Mouse (Mus musculus): Measurements from ENCODE around the gene Tbc1d24.
A peak's percentile ranks its signal among the peaks of the same experiment; 100 is the strongest.

Tbc1d24 gene

DNA sequence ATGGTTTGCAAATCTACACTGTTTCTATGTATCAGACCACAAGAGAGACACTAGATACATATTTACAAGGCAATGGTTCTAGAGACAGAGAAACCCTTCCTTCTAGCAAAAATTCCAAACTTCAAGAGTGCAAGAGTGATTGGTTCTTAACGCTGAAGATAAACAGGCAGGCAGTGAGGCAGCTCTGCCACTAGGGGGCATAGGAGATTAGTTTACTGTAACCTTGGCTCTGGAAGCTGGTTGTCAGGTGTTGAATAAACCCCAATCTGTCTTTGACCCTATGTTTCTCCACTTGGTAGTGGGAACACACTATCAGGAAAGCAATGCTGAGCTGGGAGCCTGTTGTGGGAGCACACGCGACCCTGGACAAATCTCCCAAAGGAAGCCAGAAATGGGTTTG lies 31.9 kb downstream of the Tbc1d24 start:
- DNase-seq (ENCODE audit: low spot score), result peak; percentile 83

DNA sequence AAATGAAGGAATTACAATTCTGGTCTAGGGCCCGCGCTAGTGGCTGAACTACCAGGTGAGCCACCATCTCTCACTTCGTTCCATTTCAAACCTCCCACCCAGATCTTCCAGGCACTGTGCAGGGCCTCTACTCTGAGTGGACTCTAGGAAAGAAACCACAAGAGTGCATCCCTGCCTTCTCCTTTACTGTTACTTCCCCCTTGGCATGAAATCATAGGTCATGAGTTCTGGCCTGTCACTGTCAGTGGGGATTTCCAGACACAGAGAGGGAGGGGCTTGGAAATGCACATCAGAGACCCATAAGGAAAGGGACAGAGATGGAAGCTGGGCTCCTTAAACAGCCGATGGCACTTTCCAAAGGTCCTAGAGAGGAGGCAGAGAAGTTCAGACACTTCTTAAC lies 33.6 kb downstream of the Tbc1d24 start:
- no peak for DNase-seq (ENCODE audit: low spot score)

DNA sequence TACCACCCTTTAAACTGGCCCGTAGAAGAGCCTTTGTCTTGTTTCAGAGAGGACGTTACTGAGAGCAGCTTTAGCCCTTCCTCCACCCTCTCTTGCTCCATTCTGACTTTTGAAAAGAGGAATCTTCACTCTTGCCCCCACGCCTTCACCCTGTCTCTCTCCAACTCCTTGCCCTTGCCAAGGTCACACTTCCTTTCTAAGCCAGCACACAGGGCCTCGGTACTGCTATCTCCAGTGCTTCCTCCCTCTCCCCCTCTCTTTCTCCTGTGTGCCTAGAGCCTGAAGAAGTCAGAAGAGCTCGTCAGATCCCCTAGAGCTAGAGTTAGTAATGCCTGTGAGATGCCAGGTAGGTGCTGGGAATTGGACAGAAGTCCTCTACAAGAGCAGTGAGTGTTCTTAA lies 34.6 kb downstream of the Tbc1d24 start:
- DNase-seq (ENCODE audit: low spot score), result no peak

DNA sequence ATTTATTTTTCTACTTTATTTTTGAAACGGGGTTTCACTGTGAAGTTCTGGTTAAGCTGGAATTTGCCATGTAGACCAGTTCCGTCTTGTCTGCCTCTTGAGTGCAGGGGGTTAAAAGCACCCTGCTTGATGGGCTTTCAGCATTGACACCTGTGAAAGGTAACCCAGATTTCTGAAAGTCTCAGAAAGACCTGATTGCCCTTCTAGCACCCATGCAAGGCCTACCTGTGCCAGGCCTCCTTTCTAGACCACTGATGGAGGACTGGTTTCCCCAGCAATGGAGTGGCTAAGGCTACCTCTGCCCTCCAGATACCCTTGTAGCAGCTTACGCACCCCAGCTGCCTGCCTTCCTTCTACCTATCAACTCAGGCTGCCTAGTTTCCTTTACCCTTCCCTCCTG lies 35.2 kb downstream of the Tbc1d24 start:
- no peak for DNase-seq (ENCODE audit: low spot score)

DNA sequence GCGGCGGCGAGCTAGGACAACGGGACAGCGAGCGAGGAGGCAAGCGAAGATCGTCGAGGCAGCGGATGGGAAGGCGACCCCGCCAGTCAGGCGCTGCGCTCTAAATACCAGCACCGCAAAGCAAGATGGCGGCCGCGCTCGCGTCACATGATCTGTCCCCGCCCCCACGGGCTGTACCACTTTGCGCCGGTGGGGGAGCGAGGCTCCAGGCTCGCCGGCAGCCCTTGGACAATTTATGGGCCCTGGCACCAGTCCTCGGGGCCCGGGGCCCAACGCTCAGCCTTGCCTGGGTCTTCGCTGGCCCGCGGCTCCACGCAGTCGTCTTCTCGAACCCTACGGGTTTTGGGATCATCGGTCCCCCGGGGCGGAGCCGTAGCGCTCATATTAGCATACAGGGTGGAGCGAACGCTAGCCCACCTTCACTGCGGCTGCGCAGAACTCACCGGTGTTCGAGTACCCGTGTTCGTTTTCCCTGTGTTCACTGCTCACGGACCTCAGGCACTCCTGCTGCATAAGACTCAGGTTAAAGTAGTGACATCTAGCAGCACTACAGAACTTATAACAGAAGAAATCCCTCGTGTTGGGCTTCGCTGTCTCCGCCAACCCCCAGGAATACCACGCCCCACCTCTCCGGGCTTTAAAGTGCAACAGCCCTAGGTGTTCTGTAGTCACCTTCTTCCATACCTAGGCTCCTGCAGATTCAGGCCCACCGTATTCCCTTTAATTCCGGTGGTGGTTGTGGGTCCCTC lies 35.9 kb downstream of the Tbc1d24 start, which contains the start of gene Atp6v0c:
TSS of gene Atp6v0c (minus strand) at position 386 of the 749 bp plus-strand sequence.
- peak; percentile 96 for DNase-seq (ENCODE audit: low spot score)

DNA sequence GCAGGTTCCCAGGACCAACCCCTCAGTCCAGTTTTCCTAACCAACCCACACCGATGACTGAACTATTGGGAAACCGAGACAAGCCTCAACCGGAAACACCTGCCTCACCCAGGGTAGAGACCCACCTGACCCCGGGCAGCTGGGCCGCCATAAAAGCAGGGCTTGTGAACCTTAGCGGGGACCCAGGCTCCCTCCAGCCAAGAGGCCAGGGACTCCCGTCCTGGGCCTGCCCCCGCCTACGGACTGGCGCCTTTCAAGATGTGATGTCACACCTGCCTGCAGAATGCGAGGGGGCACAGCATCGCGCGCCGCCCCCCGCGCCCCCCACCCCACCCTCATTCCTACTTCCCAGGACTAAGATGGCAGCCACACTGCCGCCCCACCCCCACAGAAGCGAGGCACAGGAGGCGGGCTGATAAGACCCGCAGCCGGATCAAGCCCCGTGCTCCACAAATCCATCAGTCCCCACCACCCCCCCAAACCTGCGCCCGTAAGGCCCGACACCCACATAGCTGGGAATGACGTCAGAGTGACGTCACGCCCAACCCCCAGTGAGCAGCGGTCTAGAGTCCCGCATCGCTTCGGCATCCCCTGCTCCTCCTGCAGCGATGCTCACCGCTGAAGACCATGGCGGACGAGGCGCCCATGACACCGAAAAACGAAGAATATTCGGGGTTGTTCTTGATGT lies 36.6 kb downstream of the Tbc1d24 start:
- DNase-seq (ENCODE audit: low spot score), result peak; percentile 71

DNA sequence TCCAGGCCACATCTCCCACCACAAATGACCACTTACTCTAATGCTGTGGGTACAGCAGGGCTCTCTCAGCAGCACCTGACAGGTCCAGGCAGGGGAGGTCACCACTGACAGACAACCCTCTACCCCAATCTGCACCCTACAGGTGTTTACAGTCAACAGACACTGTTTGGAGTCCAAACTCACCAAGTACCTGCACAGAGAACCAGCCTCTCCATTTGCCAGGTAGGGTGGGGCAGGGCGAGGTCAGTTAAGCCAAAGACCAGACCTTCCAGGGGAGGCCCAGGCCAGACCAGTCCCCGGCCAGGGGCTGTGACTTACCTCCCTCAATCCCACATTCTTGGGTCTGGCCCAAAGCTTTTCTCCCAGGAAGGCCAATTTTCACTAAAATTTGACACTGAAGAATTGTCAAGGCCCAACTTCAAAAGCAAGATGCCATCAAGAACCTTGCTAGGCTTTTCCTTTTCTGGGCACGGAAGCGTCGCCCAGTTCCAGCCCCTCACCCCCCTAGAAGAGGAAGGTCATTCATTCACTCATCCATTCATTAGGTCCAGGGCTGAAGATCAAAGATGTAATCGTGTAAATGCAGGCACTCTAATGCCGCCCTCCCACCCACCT lies 37.4 kb downstream of the Tbc1d24 start:
- DNase-seq (ENCODE audit: low spot score), result peak; percentile 23

DNA sequence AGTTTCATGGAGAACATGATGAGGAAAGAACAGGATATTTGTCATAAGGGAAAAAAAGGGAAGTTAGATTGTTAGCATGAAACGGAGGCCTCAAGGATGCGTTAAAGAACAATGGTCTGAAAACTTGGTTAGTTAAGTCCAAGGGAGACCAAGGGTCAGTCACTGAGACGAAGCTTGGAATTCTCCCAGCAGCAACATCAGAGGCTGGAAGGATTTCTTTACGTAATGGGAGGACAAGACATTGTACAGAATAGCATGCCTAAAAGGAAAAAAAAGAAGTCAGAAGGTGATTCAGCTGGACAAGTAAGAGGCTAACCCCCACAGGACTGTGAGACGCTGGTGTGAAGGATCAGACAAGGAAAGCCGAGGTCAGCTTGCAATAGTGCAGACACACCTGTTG lies 38.2 kb downstream of the Tbc1d24 start:
- DNase-seq (ENCODE audit: low spot score), result no peak

DNA sequence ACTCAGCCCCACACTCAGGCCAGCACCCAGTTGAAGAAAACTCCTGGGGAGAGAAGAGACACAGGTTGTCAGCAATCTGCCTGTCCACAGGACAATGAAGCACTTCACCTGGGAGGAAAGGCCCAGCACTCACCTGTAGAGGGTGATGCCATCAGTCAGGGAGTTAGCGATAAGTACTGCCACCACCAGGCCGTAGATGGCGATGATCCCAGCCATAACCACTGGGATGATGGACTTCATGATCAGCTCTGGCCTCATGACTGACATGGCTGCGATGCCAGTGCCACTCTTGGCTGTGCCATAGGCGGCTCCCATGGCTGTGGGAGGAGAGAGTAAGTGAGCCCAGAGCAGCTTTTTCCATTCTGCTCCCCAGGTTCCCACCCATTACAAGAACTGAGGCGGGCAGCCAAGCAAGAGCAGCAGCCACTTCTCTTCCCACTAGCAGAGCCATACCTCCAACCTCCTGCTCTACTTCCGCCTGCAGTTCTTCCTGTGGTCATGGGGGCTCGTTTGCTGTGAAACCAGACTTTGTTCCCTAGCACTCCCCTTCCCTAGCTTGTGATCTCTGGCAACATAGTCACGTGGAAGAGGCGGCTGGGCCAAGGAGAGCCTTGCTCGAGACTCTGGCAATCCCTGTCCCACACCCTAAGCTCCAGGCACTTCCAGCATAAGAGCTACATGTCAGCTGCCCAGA lies 40.6 kb downstream of the Tbc1d24 start:
- peak; percentile 38 for DNase-seq (ENCODE audit: low spot score)

DNA sequence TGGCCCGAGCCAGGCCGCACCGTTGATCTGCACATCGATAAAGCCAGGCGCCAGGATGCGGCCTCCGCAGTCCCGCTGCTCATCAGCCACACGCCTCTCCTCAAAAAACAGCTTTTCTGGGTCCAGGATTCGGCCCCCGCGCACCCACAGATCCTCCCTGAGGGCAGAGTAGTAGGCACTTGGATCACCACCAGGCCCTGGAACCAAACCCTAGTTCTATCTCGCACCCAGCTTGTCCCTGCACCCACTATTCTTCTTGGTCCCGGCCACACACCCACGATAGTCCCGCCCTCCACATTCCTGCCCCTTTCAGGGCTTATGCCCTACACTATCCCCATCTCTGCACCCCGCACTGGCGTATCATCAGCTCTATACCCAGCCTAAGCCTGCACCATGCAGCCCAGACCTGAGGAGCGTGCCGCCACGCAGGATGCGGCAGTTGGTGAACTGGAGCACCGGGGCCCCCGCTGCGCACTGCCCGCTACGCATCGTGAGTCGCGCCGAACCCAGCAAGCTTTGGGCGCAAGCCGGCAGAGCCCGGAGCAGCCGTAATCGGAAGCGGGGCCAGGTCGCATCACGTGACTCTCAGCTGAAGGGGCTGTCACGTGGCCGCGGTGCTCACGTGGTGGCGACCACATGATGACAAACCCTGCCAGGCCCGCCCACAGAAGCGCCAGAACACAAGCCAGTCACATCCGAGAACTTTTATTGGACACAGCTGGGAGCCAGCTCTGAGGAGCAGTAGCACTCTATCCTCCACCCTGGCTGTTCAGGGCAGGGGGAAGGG lies 42.0 kb downstream of the Tbc1d24 start, which contains the start of gene Amdhd2:
TSS of gene Amdhd2 (minus strand) at position 591 of the 787 bp plus-strand sequence.
- DNase-seq (ENCODE audit: low spot score), result peak; percentile 97

DNA sequence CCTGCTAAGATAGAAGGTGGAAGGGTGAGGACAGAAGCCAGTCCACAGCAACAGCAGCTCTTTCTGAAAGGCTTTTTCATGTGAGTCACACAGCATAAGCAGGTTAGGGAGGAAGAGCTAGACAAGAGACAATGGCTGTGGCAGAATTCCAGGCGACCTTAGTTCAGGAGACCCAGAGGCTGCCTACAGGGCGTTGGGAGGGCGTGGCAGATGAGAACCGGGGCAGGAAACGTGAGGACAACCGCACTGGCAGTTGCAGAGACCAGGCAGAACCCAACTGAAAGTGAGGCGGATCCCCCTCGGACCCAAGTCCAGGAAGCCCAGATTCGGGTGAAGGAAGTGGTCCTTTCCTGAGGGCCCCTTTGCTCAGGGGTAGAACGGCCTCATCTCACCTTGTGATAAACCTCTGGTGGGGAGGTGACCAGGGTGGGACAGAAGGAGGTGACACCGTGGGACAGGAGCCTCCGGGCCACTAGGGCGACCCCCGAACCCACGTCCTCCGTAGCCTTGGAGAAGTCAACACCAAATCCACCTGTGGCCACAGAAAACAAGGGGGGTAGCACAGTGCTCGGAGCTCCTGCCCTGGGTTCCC lies 42.7 kb downstream of the Tbc1d24 start:
- peak; percentile 79 for DNase-seq (ENCODE audit: low spot score)

DNA sequence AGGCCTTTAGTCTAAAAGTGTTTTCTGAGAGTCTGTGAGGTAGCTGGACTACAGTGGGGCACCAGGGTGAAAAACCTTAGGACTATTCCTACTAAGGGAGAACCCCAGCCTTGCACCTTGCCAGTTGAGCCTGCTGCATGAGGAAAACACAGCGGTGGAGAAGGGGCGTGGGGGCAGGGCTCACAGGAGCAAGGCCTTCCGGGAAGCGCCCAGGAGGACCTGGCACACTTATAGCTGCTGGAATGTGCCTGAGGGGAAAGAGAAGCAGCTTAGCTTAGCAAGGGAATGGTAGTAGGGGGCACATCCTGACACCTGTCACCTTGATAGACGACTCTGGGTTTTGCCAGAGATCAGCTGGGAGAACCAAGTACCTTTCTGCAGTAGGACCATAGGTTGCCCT lies 43.9 kb downstream of the Tbc1d24 start:
- DNase-seq (ENCODE audit: low spot score), result no peak

DNA sequence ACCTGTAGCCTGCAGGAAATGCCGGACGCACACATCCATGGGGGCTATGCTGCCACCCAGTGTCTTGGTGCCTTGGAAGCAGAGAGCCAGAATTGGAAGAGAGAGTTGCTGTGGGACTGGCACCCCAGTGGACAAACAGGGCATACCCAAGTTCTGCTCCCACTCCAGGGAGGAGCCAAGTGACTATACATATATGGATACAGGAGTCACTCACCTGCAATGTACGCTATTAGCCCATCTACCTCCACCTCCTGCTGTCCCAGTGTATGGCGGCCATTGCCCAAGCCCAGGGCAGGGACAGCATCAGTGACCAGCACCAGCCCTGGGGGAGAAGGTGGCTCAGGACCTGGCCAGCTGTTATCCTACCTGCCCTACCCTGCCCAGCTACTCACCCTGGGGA lies 47.8 kb downstream of the Tbc1d24 start:
- no peak for DNase-seq (ENCODE audit: low spot score)

DNA sequence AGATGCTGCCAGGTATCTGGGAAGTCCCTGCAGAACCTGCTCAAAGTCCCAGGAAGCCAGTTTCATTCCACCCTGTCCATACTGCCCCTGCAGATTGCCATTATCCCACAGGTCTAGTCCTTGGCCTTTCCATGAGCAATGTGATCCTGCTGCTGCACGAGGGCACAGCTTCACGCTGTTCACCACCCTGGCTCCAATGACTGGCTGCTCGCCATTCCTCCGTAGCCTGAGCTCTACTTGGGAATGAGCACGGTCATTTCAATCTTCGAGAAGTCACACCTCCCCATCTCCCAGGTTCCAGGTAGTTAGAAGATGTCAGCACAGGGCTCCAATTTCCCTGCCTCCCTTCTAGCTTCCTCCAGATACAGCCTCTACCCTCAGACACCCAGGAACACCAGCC lies 48.2 kb downstream of the Tbc1d24 start:
- no peak for DNase-seq (ENCODE audit: low spot score)

DNA sequence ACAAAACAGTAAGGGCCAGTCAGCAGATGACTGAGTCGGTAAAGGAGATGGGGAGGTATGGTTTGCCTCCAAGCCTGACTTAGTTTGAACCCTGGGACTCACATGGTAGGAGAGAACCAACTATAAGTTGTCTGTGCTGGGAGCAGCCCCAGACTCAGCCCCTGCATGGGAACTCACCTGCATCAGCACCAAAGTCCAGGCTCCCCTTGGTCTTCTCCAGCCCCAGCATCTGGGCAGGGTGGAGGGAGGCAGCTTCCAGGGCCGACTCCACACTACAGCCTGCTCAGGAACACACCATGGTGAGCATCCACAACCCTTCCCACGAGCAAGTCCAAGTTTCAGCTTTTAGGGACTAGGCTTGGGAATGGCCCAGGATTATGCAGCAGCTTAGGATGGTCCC lies 49.0 kb downstream of the Tbc1d24 start:
- DNase-seq (ENCODE audit: low spot score), result no peak

DNA sequence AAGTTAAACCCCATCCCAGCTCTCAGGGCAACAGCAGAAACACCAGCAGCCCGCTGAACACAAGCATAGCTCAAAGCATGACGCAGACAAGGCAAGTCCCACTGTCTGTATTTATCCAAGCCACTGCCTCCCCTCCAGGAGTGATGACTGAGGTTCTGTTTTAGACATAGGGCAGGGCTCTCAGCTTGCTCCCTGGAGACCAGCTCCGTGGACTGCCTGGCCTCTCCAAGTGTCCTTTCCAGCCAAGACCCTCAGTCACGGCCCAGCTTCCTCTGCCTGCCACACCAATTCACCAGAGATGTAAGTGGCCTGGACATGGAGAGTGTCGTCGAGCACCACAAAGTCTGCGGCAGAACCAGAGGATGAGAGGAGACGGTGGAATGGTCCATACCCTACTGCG lies 49.6 kb downstream of the Tbc1d24 start:
- DNase-seq (ENCODE audit: low spot score), result no peak

DNA sequence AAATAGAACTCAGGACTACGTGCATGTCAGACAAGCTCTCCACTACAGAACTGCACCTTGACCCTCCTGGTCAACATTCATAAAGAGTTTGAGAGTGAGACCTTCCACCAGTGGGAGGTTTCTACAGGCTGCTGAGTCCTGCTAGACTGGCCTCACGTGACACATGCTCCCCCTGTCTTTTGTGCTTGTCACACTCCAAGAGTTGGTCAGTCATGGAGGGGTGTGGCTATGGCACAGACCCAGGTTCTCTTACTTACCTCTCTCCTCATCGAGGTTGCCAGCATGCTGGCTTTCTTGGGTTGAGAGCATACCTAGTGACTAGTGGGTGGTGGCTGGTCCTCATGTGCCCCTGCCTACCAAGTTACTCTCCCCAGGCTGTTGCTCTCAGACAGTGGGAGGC lies 50.9 kb downstream of the Tbc1d24 start:
- DNase-seq (ENCODE audit: low spot score), result no peak

DNA sequence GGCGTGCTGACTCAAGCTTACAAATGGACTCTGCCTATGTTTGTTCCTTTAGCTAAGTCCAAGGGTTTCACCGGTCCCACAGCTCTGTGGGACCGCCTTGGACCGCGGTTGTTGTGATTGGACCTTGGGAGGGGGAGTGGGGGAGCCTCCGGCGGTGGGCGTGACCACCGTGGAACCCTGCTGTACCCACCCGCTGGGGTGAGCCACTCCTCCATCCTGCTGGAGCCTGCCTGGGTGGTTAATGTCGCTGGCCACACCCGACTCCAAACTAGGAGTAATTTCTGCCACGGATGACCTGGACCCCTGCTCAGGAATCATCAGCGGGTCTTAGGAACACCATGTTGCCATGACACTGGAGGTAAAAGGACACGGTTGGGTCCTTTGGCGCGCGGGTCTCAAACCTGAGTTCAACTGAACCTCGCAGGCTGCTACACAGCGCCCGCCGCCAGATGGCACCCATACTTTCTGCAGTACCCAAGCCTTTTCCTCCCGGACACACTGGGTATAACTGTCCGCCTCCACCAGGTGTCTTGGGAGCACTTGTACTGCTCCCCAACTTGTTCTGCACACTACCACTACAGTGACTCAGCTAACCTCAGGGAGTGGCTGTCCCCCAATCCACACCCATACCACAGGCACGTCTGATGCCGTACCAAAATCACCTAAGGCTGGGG lies 53.3 kb downstream of the Tbc1d24 start:
- peak; percentile 82 for DNase-seq (ENCODE audit: low spot score)

DNA sequence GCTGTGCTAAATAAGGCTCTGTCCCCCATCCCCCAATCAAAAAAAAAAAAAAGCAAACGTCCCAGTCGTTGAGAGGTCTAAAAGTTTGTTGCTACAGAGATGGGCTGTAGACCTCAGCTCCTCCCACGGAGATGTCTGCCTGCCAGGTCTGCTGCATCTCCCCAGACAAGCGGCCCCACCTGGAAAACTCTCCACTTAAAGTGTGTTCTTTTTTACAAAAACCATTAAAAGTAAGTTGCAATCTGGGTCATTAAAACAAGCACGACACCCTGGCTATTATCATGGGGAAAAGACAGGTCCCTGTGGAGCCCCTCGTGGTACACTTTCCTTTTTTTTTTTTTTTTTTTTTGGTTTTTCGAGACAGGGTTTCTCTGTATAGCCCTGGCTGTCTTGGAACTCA lies 54.0 kb downstream of the Tbc1d24 start:
- DNase-seq (ENCODE audit: low spot score), result no peak

DNA sequence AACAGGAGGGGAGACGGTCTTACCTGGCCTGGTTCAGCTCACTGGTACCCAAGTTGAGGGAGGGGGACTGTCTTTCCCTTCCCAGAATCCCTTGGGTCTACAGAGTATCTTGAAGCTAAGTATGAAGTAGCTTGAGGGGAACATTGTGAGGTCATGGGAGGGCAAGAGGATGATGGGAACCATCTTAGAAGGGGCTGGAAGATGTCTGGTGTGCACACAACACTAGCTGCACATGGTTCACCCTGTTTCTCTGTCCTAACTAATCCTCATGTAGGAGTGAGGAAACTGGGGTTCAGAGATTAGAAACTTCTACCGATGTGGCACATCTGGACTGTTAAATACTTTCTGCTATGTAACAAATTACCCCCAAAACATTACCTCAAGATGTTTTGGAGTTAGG lies 54.5 kb downstream of the Tbc1d24 start, which contains the start of gene Pdpk1:
TSS of gene Pdpk1 (minus strand) at position 101 of the 400 bp plus-strand sequence.
- no peak for DNase-seq (ENCODE audit: low spot score)

DNA sequence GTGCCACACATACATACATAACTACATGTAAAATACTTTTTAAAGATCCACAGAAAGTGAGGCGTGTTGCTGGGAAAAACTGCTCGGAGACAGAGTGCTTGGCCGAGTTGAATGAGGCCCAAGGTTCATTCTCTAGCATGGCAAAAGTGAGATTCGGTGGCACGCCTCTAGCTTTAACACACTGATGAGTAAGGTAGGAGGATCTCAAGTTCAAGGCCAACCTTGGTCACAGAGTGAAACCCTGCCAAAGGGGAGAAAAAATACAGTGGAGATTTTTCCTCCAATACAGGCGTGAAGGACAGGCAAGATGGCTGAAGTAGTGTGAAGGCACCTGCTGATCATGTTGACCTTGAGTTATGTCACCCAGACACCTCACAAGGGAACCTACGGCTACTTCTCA lies 55.9 kb downstream of the Tbc1d24 start:
- no peak for DNase-seq (ENCODE audit: low spot score)
